Mouse (Mus musculus) thymus, postnatal 10 days (tissue): ENCODE results near the gene Prss42.

ENCODE experiments used
- DNase-seq, 2 experiments: peaks; one replicate each; pipeline ENCODE4 v3.0.0; 2021; ENCODE audit warnings: low spot score in 2 of 2

Gene Prss42

GRCm38 (mm10) chr9:110797866-110798265, at the start of gene Prss42:
Gene Prss42, plus strand, starts transcription at chr9:110798166.
- DNase-seq: no peak

DNA sequence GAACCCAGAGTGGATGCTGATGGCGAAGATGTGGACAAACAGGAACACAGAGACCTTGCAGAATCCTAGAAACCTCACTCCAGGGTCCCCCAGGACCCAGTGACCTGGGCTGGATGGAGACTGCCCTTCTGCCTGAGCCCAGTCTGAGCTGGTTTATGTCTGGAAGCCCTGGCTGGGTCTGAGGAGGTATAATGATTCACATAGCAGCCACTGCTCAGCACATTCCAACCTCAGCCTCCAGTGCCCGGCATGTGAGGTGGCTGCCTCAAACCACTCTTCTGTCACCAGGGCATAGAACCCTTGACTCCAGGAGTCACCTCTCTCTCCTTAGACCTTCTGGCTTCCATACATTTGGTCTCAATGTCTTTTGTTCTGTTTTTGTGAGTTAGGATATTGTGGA, 49.5 kb upstream of the Prss42 start:
- no peak for DNase-seq

GRCm38 (mm10) chr9:110750404-110751187, 47.4 kb upstream of the Prss42 start:
- no peak for DNase-seq

DNA sequence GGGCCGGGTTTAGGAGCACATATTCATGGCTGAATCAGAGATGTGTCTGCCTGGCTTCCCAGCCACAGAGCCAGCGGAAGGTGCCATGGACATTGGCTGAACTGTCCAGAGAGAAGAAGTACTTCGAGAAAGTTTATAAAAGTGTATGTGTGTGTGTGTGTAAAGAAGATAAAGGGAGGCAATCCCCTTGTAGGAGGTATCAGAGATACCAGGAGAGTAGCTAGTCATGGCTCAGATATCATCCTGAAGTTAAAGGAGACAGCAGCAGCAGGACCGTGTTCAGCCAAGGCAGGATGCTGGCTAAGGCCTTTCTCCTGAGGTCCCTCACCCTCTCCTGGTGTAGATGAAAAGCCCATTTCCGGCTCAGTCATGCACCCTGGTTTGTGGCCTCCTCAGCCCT, 46.6 kb upstream of the Prss42 start:
- no peak for DNase-seq

GRCm38 (mm10) chr9:110752917-110753435, 45.0 kb upstream of the Prss42 start:
- no peak for DNase-seq

GRCm38 (mm10) chr9:110753773-110754172, 44.2 kb upstream of the Prss42 start:
- DNase-seq: no peak

DNA sequence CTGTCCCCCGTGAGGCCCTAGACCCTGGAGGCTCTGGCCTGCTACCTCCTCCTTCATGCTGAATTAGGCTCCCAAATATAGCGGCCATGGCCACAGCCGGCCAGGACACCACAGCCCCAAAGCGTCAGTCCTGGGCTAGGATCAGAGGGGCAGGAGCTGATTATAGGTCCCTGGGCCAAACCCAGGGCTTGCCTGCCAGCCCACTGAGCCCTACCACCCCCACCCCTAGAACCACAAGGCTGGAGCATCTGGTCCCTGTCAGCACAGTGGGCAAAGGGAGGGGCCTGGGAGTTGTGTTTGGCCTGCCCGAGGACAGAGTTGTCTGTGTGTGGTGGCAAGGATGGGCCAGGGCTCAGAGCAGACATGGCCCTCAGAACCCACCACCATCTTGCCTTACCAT, 40.1 kb upstream of the Prss42 start:
- no peak for DNase-seq

DNA sequence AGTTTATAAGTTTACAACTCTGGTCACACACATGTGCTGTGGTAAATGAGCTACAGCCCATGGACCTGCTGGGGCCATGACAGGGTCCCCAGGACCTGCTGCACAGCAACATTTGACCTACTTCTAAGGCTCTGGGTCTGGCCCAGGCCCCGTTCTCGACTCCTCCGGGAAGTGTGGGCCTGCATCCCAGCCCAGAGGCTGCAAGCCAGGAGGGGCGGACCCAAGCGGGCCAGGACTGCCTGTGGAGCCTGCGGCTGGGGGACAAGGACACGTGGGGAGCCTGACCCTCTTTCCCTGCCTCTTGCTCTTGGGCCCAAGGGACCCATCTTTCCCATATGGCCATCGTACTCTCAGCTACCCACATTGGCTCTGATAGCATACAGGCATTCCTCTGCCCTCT, 39.4 kb upstream of the Prss42 start:
- DNase-seq: no peak

GRCm38 (mm10) chr9:110759265-110759664, 38.7 kb upstream of the Prss42 start:
- DNase-seq: peak in 1 of 2 experiments; percentile 48

- DNase-seq: no peak
These were observed 37.1 kb upstream of the Prss42 start for GRCm38 (mm10) chr9:110760886-110761285.

GRCm38 (mm10) chr9:110762763-110763162, 35.2 kb upstream of the Prss42 start:
- DNase-seq: no peak

- DNase-seq: no peak
These were observed 34.6 kb upstream of the Prss42 start for GRCm38 (mm10) chr9:110763405-110763804.

DNA sequence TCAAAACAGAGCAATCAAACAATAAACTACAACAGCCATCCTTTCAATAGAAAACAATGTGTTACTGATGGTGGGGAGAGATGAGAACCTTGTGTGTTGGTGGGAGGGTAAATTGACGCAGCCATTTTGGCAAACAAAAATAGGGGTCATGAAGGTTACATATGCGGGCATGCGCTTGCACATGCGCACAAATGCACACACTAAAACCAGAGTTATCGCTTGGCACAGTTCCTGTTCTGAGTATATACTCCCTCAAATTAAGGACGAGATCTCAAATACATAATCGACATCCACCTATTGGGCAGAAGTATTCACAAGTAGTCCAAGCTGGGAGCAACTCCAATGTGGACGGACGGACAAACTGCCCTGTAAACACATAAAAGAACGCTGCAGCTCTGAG, 25.6 kb upstream of the Prss42 start:
- no peak for DNase-seq

GRCm38 (mm10) chr9:110774403-110775268, 23.3 kb upstream of the Prss42 start:
- no peak for DNase-seq

GRCm38 (mm10) chr9:110775269-110776022, 22.5 kb upstream of the Prss42 start:
- DNase-seq: no peak

DNA sequence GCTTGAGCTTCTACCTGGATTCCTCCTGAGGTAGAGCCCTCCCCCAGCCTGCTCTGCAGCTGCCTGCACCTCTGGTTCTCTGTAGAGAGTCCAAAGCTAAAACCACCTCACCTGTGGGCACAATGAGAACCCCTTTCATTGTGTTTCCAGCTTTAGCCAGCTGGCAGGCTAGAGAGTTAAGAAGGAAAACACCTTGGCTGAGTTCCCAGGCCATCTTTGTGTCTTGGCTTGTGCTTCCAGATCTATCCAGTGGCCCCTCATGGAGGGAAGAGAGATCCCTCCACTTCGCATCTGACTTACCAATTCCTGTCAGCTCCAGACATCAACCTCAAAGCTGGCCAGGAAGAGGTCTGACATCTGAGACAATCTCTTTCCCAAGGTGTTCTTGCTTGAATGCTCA, 19.9 kb upstream of the Prss42 start:
- no peak for DNase-seq

GRCm38 (mm10) chr9:110778559-110778958, 19.4 kb upstream of the Prss42 start:
- DNase-seq: no peak

DNA sequence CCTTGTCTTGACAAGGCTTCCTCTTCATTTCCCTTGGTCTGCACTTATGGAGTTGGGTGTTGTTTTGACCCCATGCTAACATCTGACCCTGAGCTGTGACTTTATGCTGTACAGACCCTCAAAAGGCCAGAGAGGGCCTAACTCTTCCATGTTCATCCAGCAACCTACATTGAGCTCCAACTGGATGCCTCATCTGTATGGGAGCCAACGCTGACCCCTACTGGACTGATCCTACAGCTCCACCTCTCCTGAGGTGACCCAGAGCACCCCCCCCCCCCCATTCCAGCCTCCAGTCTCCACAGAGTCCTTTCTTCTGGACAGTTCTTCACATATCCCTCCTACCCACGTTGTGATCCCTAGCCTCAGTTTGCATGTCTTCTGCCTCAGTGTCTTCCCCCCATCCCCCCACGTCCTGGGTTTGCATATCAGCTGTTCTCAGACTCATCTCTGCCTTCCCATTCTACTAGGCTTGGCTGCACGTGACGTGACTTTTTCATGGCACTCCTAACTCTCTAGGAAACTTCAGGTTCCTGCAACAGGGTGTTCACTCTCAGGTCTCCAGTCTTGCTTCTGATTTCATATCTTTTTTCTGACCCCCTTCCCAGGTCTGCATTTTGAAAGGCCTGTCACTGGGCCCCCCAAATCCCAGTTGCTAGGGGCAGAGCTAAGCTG, 18.6 kb upstream of the Prss42 start:
- DNase-seq: no peak

DNA sequence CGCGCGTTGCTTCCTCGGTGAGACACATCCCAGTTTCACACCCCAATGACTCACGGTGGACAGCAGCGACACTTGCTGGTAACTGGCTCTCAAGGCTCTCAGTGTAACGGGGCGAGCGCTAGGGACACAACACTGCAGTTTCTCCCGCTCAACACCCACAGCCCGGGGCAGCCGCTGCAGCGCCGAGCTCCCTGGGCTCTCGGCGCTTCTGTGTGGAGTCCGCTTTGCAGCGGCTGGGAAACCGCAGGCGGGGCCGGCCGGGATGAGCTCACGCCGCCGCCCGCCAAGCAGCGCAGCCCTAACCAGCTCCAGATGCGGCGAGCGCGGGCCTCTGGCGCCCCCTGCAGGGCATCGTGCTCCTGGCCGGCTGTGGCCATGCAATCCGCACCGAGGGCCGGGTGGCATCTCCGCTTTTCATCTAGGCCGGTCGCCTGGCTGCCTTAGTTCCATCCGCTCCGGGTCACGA, 16.7 kb upstream of the Prss42 start:
- peak; percentile 73 to 96 for DNase-seq

GRCm38 (mm10) chr9:110781731-110782130, 16.2 kb upstream of the Prss42 start:
- peak; percentile 12 to 16 for DNase-seq

DNA sequence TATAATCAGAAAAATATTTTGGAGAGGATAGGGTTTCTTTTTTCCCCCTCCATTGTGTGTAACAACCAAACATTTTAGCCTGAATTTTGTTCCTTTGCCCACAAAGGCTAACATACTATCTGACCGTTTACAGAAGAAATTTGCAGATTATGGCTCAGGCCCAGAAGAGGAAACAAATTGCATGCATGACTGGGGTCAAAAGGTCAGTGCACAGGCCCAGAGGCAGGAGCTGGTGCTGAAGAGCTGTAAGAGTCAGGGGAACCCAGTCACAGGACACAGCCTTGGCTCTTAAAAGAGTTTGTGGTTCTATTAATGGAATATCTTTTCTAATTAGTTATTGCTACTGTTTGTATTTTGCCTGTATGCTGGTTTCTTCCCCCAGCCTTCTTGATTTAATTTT, 14.4 kb upstream of the Prss42 start:
- DNase-seq: no peak
